Mouse (Mus musculus) G1E (cell line): Measurements from ENCODE around the gene Itgb6. TPM values are rescaled to one million over a fixed set of nuclear protein-coding genes. Genes with fewer than 3 reads are reported as not detected.

Experiments used
- ATAC-seq: 2 replicates; pipeline ENCODE4 v1.8.0; 2016; ENCODE audit warnings: mild to moderate bottlenecking; ENCODE audit not compliant: insufficient number of reproducible peaks, poor library complexity, low FRiP score, severe bottlenecking; ENCODE audit errors: extremely low read depth
- DNase-seq: peaks from one replicate; pipeline ENCODE4 v3.0.0; 2012; ENCODE audit warnings: low spot score
- H3K27me3 ChIP-seq: 2 replicates; pipeline ENCODE4 v1.6.1; 2012; ENCODE audit warnings: mild to moderate bottlenecking, low read length, inconsistent platforms; ENCODE audit not compliant: insufficient read depth
- H3K36me3 ChIP-seq: replicated peaks from 2 replicates; pipeline ENCODE3; 2012; ENCODE audit warnings: mild to moderate bottlenecking, inconsistent platforms
- H3K4me1 ChIP-seq: 2 replicates; pipeline ENCODE4 v1.6.1; 2012; ENCODE audit warnings: low read depth, low read length, inconsistent platforms, mixed read lengths; ENCODE audit not compliant: insufficient read depth
- H3K4me3 ChIP-seq: 2 replicates; pipeline ENCODE4 v1.5.1; 2012; ENCODE audit warnings: low read depth, mild to moderate bottlenecking, inconsistent platforms, low read length, moderate library complexity, mixed read lengths
- H3K9me3 ChIP-seq: replicated peaks from 2 replicates; pipeline ENCODE4 v1.6.1; 2012; ENCODE audit warnings: inconsistent platforms
- CTCF ChIP-seq: IDR thresholded peaks from 2 replicates; pipeline ENCODE4 v1.5.1; 2012; ENCODE audit warnings: low read depth, low read length, inconsistent platforms, mixed read lengths
- GATA1 ChIP-seq: IDR thresholded peaks from 2 replicates; pipeline ENCODE4 v1.6.1; 2012; ENCODE audit warnings: borderline replicate concordance, low read length, inconsistent platforms, mixed read lengths
- GATA2 ChIP-seq: IDR thresholded peaks from 2 replicates; pipeline ENCODE4 v1.6.1; 2012; ENCODE audit warnings: low read depth, low read length, inconsistent platforms, borderline replicate concordance
- POLR2AphosphoS5 ChIP-seq: IDR thresholded peaks from 2 replicates; pipeline ENCODE4 v1.6.1; 2012; ENCODE audit warnings: low read depth, low read length, inconsistent platforms; ENCODE audit not compliant: insufficient replicate concordance
- TAL1 ChIP-seq: conservative IDR thresholded peaks from 2 replicates; pipeline ENCODE4 v1.6.1; 2012; ENCODE audit warnings: low read depth, low read length, inconsistent platforms, mixed read lengths
- polyA plus RNA-seq: library from polyadenylated mRNA; stranded (reverse); fragments of >175 nt; gene quantifications from 2 replicates; pipeline ENCODE4 v1.2.3, GENCODE M21; 2012
- total RNA-seq, 2 experiments: library from RNA; stranded (forward) in 1 of 2; stranded (reverse) in 1 of 2; fragments of 200-1000 nt in 1 of 2; fragments of >200 nt in 1 of 2; fragmentation: Nextera tagmentation in 1 of 2; gene quantifications; 2 replicates each; pipeline ENCODE4 v1.2.3; 2014 to 2017

The Itgb6 gene
- total and polyA plus RNA-seq, 3 experiments = 0.38 TPM; not detected in 2

- Histone ChIP-seq H3K36me3 (no peaks in the 10 kb centered on the region), H3K9me3 (no peaks in the 10 kb centered on the region), H3K4me1 (no peaks in the 10 kb centered on the region), H3K4me3 (no peak overlapping the region), H3K27me3 (no peaks in the 10 kb centered on the region)
- TF ChIP-seq GATA1 (no peak), CTCF (no peak), TAL1 (no peak), POLR2AphosphoS5 (no peak), GATA2 (no peak)
- ATAC-seq = no peak
- DNase-seq = no peak
These were observed 92.1 kb downstream of the Itgb6 start for GRCm38 (mm10) chr2:60630304-60630703.

DNA sequence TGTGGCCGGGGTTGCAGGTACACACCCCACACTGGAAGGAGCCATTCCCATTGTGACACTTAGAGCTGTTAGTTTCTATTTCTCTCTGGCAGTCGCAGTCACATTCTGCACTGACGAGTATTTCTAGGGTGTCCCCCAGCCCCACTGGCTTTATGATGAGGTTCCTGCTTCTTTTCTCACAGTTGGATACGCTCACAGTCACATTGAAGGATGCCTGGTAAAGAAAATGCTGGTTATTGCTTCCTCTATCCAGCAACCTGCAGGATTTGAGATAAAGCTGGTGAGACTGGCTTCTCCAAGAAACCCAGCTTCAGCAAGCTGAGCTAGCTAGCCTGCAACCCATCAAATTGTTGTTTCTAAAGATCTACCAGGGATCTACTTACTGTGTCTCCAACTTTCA is 94.5 kb downstream of the Itgb6 start:
- no peak for TF ChIP-seq GATA2
- no peak for TF ChIP-seq GATA1
- no peak for TF ChIP-seq TAL1
- TF ChIP-seq POLR2AphosphoS5 = no peak
- TF ChIP-seq CTCF = no peak
- Histone ChIP-seq H3K36me3 (no peaks in the 10 kb centered on the region), H3K9me3 (no peaks in the 10 kb centered on the region), H3K27me3 (0 out of 2 replicates have a peak, but pooled peaks cover 2% of the 10 kb centered on the region), H3K4me3 (no peak overlapping the region), H3K4me1 (no peaks in the 10 kb centered on the region)
- ATAC-seq (no peak), DNase-seq (no peak)

- 0 out of 2 replicates have a peak, but pooled peaks cover 2% of the 10 kb centered on the region for H3K27me3 ChIP-seq
- no peaks in the 10 kb centered on the region for H3K4me1 ChIP-seq
- DNase-seq (no peak), ATAC-seq (no peak)
- no peaks in the 10 kb centered on the region for H3K9me3 ChIP-seq
- no peaks in the 10 kb centered on the region for H3K36me3 ChIP-seq
- no peak overlapping the region for H3K4me3 ChIP-seq
- TF ChIP-seq GATA1 (no peak), TAL1 (no peak), POLR2AphosphoS5 (no peak), CTCF (no peak), GATA2 (no peak)
These were observed 94.9 kb downstream of the Itgb6 start for GRCm38 (mm10) chr2:60627515-60627914.

DNA sequence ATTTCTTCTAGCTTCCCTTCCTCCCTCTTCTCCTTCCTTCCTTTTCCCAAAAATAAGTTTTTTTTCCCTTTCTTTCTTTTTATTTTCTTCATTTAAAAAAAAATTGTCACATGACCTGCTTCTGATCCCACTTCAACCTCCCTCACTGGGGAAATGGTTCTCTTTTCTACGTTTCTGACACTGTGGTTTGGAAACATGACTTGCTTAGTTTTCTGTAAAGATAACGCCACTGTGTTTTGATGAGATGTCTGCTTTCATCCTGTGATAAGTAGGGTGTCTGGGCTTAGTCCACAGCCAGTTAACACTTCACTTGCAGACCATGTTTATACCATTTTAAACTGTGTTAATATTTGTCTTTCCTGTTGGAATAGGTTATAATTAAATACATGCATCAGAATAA is 96.7 kb downstream of the Itgb6 start:
- no peak for DNase-seq
- Histone ChIP-seq H3K4me1 (no peaks in the 10 kb centered on the region), H3K4me3 (no peak overlapping the region), H3K27me3 (0 out of 2 replicates have a peak, but pooled peaks cover 2% of the 10 kb centered on the region), H3K9me3 (no peaks in the 10 kb centered on the region), H3K36me3 (no peaks in the 10 kb centered on the region)
- TF ChIP-seq GATA2 (no peak), GATA1 (no peak), CTCF (no peak), TAL1 (no peak), POLR2AphosphoS5 (no peak)
- ATAC-seq = no peak

DNA sequence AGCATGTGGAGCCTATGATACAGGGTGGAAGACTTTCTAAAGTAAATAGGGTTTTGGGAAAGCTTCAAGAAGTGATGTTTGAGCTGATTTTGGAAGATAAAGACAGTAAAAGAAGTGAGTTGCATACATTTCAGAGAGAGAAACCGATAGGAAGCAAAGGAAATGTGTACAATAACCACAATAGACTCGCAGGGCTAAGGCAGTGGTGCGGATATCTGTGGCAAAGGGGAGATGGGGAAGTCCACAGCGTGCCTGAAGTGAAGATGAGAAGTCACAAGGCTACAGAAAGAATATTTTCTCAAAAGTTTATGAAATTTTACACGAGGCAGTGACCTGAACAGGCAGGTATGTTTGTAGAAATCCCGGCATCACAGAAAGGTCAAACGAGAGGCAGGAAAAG is 100.3 kb downstream of the Itgb6 start:
- DNase-seq = no peak
- Histone ChIP-seq H3K9me3 (no peaks in the 10 kb centered on the region), H3K27me3 (0 out of 2 replicates have a peak, but pooled peaks cover 4% of the 10 kb centered on the region), H3K36me3 (no peaks in the 10 kb centered on the region), H3K4me1 (no peaks in the 10 kb centered on the region), H3K4me3 (no peak overlapping the region)
- TF ChIP-seq GATA2 (no peak), CTCF (no peak), TAL1 (no peak), POLR2AphosphoS5 (no peak), GATA1 (no peak)
- ATAC-seq = no peak

GRCm38 (mm10) chr2:60614758-60615157 is 107.7 kb downstream of the Itgb6 start:
- TF ChIP-seq CTCF (no peak), POLR2AphosphoS5 (no peak), GATA2 (no peak), TAL1 (no peak), GATA1 (no peak)

GRCm38 (mm10) chr2:60613857-60614228 is 108.6 kb downstream of the Itgb6 start:
- ATAC-seq = no peak

More at GRCm38 (mm10) chr2:60614758-60615157, 107.7 kb downstream of the Itgb6 start:
- ATAC-seq = no peak
- no peak for DNase-seq
- Histone ChIP-seq H3K4me3 (no peak overlapping the region), H3K9me3 (no peaks in the 10 kb centered on the region), H3K27me3 (no peaks in the 10 kb centered on the region; the same call in 1 of the 2 replicates), H3K4me1 (no peaks in the 10 kb centered on the region), H3K36me3 (no peaks in the 10 kb centered on the region)

More at GRCm38 (mm10) chr2:60613857-60614228, 108.6 kb downstream of the Itgb6 start:
- Histone ChIP-seq H3K9me3 (no peaks in the 10 kb centered on the region), H3K36me3 (no peaks in the 10 kb centered on the region), H3K4me3 (no peak overlapping the region), H3K4me1 (no peaks in the 10 kb centered on the region), H3K27me3 (no peaks in the 10 kb centered on the region; the same call in 1 of the 2 replicates)
- DNase-seq = no peak
- TF ChIP-seq CTCF (no peak), GATA1 (no peak), POLR2AphosphoS5 (no peak), TAL1 (no peak), GATA2 (no peak)
